Mouse (Mus musculus) lung, embryonic 15.5 days (tissue): ENCODE results near the gene Gstp1. TPM values are rescaled to one million over a fixed set of nuclear protein-coding genes. Genes with fewer than 3 reads are reported as not detected.
"Not testable (repeated sequence)": the region's sequence is repeated elsewhere in the genome, so short reads cannot be mapped to it uniquely, and the experiment has no call there.

Experiments
- ATAC-seq: fragments of 200-750 bp; cut with Nextera tagmentation; 2 replicates; pipeline ENCODE4 v1.8.0; 2017; ENCODE audit warnings: moderate number of reproducible peaks, borderline replicate concordance; ENCODE audit not compliant: low FRiP score, low TSS enrichment; ENCODE audit errors: extremely low read depth
- H3K27ac ChIP-seq: fragments of 300-500 bp; sonication (generic); 2 replicates; pipeline ENCODE4 v1.5.1; 2015; ENCODE audit warnings: moderate library complexity, mild to moderate bottlenecking, inconsistent platforms
- H3K27me3 ChIP-seq: fragments of 300-500 bp; sonication (generic); 2 replicates; pipeline ENCODE4 v1.6.1; 2015; ENCODE audit warnings: inconsistent platforms
- H3K36me3 ChIP-seq: fragments of 300-500 bp; sonication (generic); 2 replicates; pipeline ENCODE4 v1.6.1; 2015; ENCODE audit warnings: inconsistent platforms
- H3K4me1 ChIP-seq: fragments of 300-500 bp; sonication (generic); 2 replicates; pipeline ENCODE4 v1.6.1; 2015; ENCODE audit warnings: inconsistent platforms
- H3K4me2 ChIP-seq: fragments of 300-500 bp; sonication (generic); 2 replicates; pipeline ENCODE4 v1.6.1; 2015; ENCODE audit warnings: inconsistent platforms, mild to moderate bottlenecking, moderate library complexity
- H3K4me3 ChIP-seq: fragments of 300-500 bp; sonication (generic); 2 replicates; pipeline ENCODE4 v1.5.1; 2015; ENCODE audit warnings: mild to moderate bottlenecking, inconsistent platforms
- H3K9ac ChIP-seq: fragments of 300-500 bp; sonication (generic); 2 replicates; pipeline ENCODE4 v1.6.1; 2015; ENCODE audit warnings: inconsistent platforms
- H3K9me3 ChIP-seq: fragments of 300-500 bp; sonication (generic); 2 replicates; pipeline ENCODE4 v1.6.1; 2016; ENCODE audit warnings: inconsistent platforms
- WGBS: fragments of 180-500 bp; shearing (Covaris S2); methylation state at CpG from one replicate; pipeline ENCODE4 v1.1.7; 2015; 5-methylcytosine and 5-hydroxymethylcytosine counted together
- polyA plus RNA-seq: library from polyadenylated mRNA; unstranded; fragments of >200 nt; fragmentation: Nextera tagmentation; extraction: Ambion mirVana; gene quantifications from 2 replicates; pipeline ENCODE4 v1.2.1, GENCODE M21; 2015

Gene Gstp1
- polyA plus RNA-seq, 1 experiment from 2014 or later, result 470 TPM

DNA sequence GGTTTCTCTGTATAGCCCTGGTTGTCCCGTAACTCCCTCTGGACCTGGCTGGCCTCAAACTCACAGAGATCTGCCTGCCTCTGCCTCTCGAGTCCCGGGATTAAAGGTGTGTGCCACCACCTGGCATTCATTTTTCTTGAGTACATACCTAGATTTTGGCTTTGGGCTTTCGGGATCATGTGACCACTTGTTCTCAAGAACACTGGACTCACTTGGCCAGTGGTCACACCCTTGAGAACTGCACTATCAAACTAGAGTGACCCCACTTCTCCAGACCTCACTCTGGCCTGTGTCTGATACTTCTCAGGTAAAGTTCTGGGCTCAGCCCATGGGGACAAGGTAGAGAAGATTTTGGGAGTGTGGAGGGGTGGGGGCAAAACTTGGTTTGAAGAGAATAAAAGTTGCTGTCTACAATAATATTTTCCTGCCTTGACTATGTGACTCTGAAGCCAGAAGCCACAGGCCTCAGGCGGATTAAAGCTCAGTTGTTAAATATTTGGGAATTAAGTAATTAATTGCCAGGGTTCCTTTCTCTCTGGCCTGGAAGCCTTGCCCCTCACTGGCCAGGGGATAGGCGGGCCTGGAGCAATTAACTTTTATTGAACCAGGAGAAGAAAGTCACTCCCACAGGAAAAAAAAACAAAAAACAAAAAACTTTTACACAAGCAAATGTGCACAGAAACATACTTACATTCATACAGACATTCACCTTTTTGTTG, 35.1 kb upstream of the Gstp1 start:
- H3K4me2 ChIP-seq, result no peak overlapping the region
- no peaks in the 10 kb centered on the region for H3K36me3 ChIP-seq
- no peak overlapping the region for H3K9ac ChIP-seq
- no peaks in the 10 kb centered on the region for H3K27me3 ChIP-seq
- H3K4me3 ChIP-seq, result no peak overlapping the region
- H3K4me1 ChIP-seq, result no peaks in the 10 kb centered on the region
- no peak for ATAC-seq
- H3K9me3 ChIP-seq, result no peaks in the 10 kb centered on the region
- WGBS, result 82% methylated on average over 6 of the region's 6 CpGs
- H3K27ac ChIP-seq, result no peak overlapping the region

DNA sequence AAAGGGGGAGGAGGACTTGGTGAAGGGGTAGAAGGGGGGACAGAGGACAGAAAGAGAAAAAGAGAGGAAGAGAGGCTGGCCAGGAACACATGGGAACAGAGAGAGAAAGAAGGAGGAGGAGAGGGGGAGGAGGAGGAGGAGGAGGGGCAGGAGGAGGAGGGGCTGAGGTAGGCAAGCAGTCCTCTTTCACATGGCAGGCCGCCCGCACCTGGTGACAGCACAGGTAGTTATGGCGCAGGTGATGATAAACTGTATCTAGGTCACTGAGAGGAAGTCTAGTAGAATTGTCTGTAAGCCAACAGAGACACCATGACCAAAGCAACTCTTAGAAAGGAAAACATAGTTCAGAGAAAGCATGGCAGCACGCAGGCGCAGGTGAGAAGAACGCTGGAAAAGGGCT, 33.6 kb upstream of the Gstp1 start:
- H3K4me3 ChIP-seq, result no peak overlapping the region
- no peaks in the 10 kb centered on the region for H3K36me3 ChIP-seq
- H3K27ac ChIP-seq, result no peak overlapping the region
- H3K27me3 ChIP-seq, result 0 out of 2 replicates have a peak, but pooled peaks cover 6% of the 10 kb centered on the region
- H3K4me2 ChIP-seq, result no peak overlapping the region
- WGBS, result 89% methylated on average over 6 of the region's 6 CpGs
- H3K4me1 ChIP-seq, result no peaks in the 10 kb centered on the region
- H3K9me3 ChIP-seq, result no peaks in the 10 kb centered on the region
- no peak for ATAC-seq
- no peak overlapping the region for H3K9ac ChIP-seq

DNA sequence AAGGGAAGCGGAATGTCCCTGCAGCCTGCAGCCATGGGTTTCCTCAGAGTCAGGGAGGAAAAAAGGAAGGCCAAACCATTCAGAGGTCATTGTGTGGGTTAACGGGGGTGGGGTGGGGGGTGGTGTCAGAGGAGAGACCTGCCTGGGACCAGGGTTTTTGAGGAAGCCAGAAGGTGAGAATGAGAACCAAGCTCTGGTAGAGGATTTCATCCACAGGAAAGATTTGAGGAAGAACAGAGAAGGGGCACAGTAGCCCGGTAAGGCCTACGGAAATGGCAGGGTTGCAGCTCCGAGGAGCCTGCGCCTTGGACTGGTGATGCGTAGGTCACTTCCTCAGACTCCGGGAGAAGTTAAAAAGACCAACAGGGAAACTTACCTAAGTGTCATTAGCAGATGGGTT, 33.0 kb upstream of the Gstp1 start:
- Histone ChIP-seq H3K27ac (no peak overlapping the region), H3K4me1 (no peaks in the 10 kb centered on the region), H3K4me3 (no peak overlapping the region), H3K4me2 (no peak overlapping the region), H3K27me3 (0 out of 2 replicates have a peak, but pooled peaks cover 6% of the 10 kb centered on the region), H3K9ac (no peak overlapping the region), H3K36me3 (no peaks in the 10 kb centered on the region), H3K9me3 (no peaks in the 10 kb centered on the region)
- 82% methylated on average over 8 of the region's 8 CpGs for WGBS
- no peak for ATAC-seq

DNA sequence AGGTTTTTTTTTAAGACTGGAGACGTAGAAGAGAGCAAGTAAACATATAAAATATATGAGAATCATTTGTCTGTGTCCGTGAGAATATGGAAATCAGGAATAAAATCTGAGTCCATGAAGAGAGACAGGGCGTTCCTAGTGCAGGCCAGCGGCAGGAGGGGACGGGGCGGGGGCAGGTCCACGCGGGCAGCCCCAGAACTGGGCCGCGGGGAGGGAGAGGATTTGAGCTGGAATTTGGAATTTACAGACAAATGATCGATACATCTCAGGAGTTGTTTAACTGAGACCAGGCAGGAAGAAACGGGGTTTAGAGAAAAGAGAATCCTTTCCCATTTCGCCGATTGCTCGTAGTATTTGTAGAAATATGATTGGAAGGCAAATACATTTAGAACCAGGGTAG, 32.5 kb upstream of the Gstp1 start:
- Histone ChIP-seq H3K36me3 (no peaks in the 10 kb centered on the region), H3K27ac (no peak overlapping the region), H3K27me3 (0 out of 2 replicates have a peak, but pooled peaks cover 6% of the 10 kb centered on the region), H3K4me2 (no peak overlapping the region), H3K9me3 (no peaks in the 10 kb centered on the region), H3K4me1 (no peaks in the 10 kb centered on the region), H3K9ac (no peak overlapping the region), H3K4me3 (no peak overlapping the region)
- no peak for ATAC-seq
- 73% methylated on average over 15 of the region's 15 CpGs for WGBS

DNA sequence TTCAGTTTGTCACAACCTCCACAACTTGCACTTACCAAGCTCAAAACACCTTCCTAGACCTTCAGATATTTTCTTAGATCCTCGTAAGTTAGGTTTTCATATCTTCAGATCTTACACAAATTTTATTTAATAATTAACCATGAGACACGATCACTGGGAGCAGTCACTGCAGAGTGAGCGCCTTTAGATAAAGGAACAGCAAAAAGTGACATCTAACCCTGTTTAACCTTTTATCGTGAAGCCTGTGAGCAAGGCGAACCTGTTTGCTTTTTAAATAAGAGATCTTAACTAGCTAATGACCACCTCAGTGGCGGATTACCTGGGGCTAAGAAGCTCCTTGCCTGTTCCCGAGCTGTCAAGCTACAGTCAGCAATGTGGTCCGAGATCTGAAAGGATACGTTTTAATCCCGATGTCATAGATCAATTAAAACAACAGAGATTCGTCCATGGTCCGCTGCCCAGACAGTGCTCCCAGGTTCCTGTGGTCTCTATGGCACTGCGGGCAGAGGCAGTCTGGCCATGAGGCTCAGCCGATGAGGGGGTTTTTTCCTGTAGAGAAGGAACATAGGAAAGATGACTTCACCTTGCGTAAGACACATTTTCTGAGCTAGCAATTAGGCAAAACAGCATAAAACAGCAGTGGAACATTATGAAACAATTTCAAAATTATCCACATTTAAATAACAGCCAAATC, 31.1 kb upstream of the Gstp1 start:
- H3K36me3 ChIP-seq, result no peaks in the 10 kb centered on the region
- no peaks in the 10 kb centered on the region for H3K9me3 ChIP-seq
- 50% methylated on average over 15 of the region's 15 CpGs for WGBS
- no peak overlapping the region for H3K9ac ChIP-seq
- H3K4me1 ChIP-seq, result no peaks in the 10 kb centered on the region
- ATAC-seq, result no peak
- no peak overlapping the region for H3K4me2 ChIP-seq
- H3K27ac ChIP-seq, result no peak overlapping the region
- no peak overlapping the region for H3K4me3 ChIP-seq
- 0 out of 2 replicates have a peak, but pooled peaks cover 6% of the 10 kb centered on the region for H3K27me3 ChIP-seq

DNA sequence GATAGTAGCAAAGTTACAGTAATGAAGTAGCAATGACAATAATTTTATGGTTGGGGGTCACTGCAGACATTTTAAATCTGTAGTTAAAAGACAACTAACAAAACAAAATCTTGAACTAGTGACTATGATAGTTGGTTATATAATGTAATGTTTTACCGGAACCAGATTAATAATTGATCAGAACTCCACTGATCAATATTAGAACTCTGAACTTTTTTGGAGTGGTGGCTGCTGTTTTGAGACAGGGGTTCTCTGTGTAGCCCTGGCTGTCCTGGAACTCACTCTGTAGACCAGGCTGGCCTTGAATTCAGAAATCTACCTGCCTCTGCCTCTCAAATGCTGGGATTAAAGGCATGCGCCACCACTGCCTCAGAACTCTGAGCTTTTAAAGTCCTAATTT, 30.5 kb upstream of the Gstp1 start:
- not testable (repeated sequence) for H3K4me2 ChIP-seq, H3K9me3 ChIP-seq, H3K27ac ChIP-seq, H3K36me3 ChIP-seq, ATAC-seq, H3K4me3 ChIP-seq, H3K4me1 ChIP-seq, H3K27me3 ChIP-seq, H3K9ac ChIP-seq
- WGBS, result 84% methylated on average over 2 of the region's 2 CpGs

DNA sequence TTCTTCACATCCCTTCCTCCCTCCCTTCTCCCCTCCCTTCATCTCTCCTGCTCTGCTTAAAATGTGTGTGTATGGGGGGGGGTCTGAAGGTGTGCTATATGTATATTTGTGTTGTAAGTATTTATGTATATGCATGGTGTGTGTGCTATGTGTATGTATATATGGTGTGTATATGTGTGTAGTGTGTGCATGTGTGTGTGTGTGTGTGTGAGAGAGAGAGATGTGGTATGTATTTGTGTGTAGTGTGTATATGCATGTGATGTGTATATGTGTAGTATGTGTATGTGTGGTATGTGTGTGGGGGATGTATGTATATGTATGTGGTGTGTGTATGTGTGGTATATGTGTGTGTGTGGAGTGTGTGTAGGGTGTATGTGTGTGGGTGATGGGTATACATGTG, 29.1 kb upstream of the Gstp1 start:
- H3K4me2 ChIP-seq, result no peak overlapping the region
- no peaks in the 10 kb centered on the region for H3K9me3 ChIP-seq
- no peaks in the 10 kb centered on the region for H3K36me3 ChIP-seq
- H3K4me1 ChIP-seq, result no peaks in the 10 kb centered on the region
- no peak for ATAC-seq
- H3K27me3 ChIP-seq, result 0 out of 2 replicates have a peak, but pooled peaks cover 6% of the 10 kb centered on the region
- no peak overlapping the region for H3K27ac ChIP-seq
- H3K9ac ChIP-seq, result no peak overlapping the region
- no peak overlapping the region for H3K4me3 ChIP-seq

- WGBS, result 70% methylated on average over 6 of the region's 6 CpGs
- no peaks in the 10 kb centered on the region for H3K9me3 ChIP-seq
Observed at GRCm38 (mm10) chr19:4066280-4066679, 28.5 kb upstream of the Gstp1 start.

GRCm38 (mm10) chr19:4064501-4064900, 26.7 kb upstream of the Gstp1 start:
- WGBS, result 7% methylated on average over 7 of the region's 11 CpGs
- not testable (repeated sequence) for H3K4me2 ChIP-seq, H3K27me3 ChIP-seq, H3K9ac ChIP-seq, H3K36me3 ChIP-seq, H3K27ac ChIP-seq, H3K4me3 ChIP-seq, ATAC-seq, H3K9me3 ChIP-seq, H3K4me1 ChIP-seq

More at GRCm38 (mm10) chr19:4066280-4066679, 28.5 kb upstream of the Gstp1 start:
- Histone ChIP-seq H3K4me1 (no peaks in the 10 kb centered on the region), H3K9ac (no peak overlapping the region), H3K4me2 (no peak overlapping the region), H3K4me3 (no peak overlapping the region), H3K27ac (no peak overlapping the region), H3K36me3 (no peaks in the 10 kb centered on the region), H3K27me3 (0 out of 2 replicates have a peak, but pooled peaks cover 6% of the 10 kb centered on the region)
- ATAC-seq, result no peak

DNA sequence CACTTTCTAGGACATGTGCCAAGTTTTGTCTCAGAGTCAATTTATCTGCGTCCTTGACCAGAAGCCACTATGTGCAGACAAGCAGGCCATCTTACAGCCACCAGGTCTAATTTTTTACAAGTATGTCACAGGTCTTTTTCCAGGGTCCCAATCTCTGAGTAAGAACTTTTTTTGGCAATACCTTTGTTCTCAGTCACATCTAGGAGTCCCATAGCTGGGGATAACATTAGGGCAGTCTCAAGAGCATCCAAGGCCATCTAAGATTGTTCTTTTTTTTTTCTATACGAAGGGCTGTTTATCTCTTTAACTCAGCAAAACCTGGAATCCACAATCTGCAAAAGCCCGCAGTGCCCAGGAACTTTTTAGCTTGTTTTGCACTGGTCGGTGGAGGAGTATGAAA, 25.6 kb upstream of the Gstp1 start:
- H3K4me1 ChIP-seq, H3K27me3 ChIP-seq, ATAC-seq, H3K4me2 ChIP-seq, H3K9ac ChIP-seq, H3K36me3 ChIP-seq, H3K27ac ChIP-seq, H3K9me3 ChIP-seq, H3K4me3 ChIP-seq: not testable (repeated sequence)
- WGBS, result 43% methylated on average over 4 of the region's 4 CpGs

- no peak for ATAC-seq
- no peaks in the 10 kb centered on the region for H3K36me3 ChIP-seq
- WGBS, result 88% methylated on average over 6 of the region's 6 CpGs
Observed at GRCm38 (mm10) chr19:4060899-4061465, 23.2 kb upstream of the Gstp1 start.

More at GRCm38 (mm10) chr19:4060899-4061465, 23.2 kb upstream of the Gstp1 start:
- Histone ChIP-seq H3K4me2 (no peak overlapping the region), H3K27me3 (peaks cover 4% of the 10 kb centered on the region; the same call in 1 of the 2 replicates), H3K4me3 (no peak overlapping the region), H3K9me3 (no peaks in the 10 kb centered on the region), H3K4me1 (no peaks in the 10 kb centered on the region), H3K27ac (no peak overlapping the region), H3K9ac (no peak overlapping the region)
